Mouse (Mus musculus): ENCODE measurements around the gene Rock2. TPM values are rescaled to one million over a fixed set of nuclear protein-coding genes. Genes with fewer than 3 reads are reported as not detected.

Gene Rock2
- total RNA-seq, 2 experiments from 2014 or later = 75.7 to 78.2 TPM

DNA sequence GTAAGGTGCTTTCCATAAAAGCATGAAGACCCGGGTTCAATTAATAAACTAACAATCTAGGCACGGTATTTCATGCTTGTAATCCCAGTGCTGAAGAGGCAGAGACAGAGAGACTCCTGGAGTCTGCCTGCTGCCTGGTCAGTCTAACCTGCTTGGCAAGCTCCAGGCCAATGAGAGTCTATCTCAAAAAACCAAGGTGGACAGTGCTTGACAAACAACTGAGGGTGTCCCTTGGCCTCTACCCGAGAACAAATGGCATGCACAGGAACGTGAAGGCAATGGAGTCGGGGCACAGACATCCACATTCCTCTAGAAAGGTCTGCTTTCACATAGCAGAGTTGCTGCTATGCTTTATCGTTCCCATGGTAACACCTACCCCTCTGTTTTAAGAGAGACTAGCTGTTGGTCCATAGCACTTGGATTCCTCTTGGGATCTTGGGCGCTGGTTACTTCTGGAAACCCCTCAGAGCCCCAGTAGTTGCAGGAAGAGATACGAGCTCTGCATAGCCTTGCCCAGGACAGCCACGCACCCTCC lies 24.8 kb upstream of the Rock2 start:
- intact Hi-C loops (cut with DNase I) = no loop called here
- DNase-seq = no peak

DNA sequence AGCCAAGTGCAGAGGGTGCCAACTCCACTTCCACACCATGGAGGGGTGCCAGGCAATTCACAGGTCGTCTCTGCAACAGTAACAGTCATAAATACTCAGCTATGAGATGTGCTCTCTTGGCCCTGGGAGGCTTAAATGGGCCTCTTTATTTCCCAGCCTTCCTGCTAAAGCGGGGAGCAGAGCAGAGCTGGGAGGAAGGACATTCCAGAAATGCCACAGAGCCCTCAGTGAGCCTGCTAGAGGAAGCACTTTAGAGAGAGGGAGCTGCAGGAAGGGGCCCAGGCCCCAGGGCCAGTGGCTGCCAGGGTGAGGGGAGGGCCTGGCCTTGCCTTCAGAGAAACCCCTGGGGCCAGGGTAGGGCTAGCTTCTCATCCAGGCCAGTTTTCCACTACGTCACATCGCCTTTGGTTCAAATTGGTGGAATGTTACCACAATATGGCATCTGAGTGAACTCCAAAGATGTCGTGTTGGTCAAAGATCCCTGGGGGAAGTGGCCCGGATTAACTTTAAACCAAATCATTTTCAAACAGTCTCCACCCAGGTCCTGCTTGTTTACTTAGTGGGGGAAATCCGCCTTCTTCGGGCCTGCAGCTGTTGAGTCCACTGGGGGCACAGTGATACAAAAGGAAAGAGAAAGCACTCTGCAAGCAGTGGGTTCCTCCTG lies 24.2 kb upstream of the Rock2 start:
- DNase-seq = peak; percentile 48 to 59
- intact Hi-C loops (cut with DNase I) = no loop called here

DNA sequence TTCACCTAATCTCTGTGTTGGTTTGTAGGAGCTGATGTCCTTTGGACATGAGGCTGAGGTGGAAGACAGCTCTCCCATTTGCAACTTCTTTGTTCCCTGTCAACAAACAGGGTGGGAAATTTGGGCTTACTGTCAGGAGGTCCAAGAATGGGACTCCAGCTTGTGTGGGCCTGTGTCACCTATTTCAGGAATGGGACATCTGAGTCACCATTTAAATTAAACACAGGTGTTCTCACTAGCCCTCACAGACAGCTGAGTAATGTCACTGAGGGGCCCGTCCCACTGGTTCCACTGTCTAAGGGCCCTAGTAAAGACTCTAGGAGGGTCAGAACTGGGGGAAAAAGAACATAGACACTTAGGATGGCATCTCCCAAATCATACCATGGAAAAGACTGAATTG lies 22.7 kb upstream of the Rock2 start:
- DNase-seq = no peak
- intact Hi-C loops (cut with DNase I) = no loop called here

DNA sequence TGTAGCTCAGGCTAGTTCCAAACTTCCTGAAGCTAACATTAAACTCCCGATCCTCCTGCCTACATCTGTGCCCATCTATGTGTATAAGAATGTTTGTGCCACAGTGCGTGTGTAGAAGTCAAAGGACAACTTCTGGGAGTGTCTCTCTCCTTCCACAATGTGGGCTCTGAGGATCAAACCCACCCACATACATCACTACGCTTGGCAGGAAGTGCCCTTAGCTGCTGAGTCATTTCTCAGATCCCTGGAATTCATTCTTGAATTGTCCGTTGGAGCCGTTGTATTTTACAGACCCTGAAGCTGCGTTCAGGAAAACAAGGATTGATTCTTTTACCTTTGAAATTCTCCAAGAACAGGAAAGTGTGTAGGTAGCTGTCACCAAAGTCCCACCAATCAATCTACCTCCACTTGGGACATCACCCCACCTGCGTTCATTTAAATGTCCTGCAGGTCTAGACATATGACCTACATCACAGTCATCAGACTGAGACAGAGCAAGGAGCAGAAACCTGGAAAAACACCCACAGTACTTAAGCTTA lies 21.7 kb upstream of the Rock2 start:
- no peak for DNase-seq
- intact Hi-C loops (cut with DNase I) = no loop called here

DNA sequence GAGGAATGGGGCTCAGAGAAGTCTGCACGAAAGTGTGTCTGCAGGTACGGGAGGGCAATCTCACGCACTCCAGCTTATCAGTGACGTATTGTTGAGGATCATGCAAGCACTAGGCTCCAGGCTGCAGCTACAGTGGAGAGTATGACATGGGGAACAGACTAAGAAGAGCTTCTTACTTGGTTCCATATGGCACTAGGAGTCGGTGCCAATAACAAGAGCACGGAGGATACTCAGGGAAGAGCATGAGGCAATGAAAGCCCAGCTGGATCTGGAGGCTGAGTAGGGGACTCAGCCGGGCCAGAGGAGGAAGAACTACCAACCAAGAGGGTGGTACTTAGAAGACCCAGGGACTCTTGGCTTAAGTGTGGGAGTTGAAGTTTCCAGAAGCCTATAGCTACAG lies 21.1 kb upstream of the Rock2 start:
- intact Hi-C loops (cut with DNase I) = no loop called here
- no peak for DNase-seq

DNA sequence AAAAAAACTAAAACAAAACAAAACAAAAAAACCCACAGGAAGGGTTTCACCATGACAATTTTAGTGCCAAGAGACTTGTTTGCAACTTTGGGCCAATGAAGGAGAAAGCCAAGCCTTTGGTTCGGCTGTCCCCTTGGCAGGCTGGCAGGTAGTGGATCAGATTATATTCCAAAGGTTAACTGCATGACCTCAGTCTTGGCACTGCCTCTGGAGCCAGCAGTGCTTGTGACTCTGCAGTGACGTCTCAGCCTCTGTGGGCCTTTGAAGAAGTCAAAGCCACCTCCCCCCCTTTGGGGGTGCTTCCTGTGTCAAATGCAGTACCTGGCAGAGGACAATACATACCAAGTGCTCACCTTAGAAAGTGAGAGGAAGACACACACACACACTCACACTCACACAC lies 20.6 kb upstream of the Rock2 start:
- intact Hi-C loops (cut with DNase I) = no loop called here
- DNase-seq = peak; percentile 49 to 64

DNA sequence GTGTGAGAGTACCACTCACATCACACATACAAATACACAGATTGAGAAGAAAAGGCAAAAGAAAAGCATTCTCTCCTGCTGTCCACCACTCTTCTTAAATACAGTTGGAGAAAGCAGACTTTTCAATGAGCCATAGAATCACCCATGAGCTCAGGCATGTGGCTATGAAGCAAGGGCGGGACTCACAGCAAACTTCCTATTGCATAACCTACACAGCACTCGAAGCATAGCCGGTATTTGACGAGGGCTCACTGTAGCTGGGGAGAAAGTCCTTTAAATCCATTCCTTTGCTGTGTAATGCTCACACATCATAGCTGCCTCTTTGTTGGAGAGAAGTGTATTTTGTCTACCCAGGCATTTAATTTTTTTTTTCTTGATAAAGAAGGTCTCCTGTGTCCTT lies 19.4 kb upstream of the Rock2 start:
- no peak for DNase-seq
- intact Hi-C loops (cut with DNase I) = no loop called here

DNA sequence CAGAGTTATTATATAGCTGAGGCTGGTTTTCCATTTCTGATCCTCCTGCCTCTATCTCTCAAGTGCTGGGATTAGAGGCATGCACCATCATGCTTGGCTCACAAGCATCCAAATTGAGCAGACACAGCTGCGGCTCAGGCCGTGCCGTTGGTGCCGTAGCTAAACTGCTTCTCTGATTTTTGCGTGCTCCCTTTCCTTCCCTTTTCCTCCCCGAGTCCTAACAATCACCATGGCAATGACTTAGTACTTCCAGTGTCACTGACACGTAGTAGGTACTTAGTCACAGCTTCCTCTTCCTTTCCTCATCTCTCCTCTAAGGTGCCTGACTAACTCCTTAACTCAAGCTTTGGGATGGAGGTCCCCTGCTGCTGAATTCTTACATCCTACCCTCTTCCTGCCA lies 19.0 kb upstream of the Rock2 start:
- DNase-seq = no peak
- intact Hi-C loops (cut with DNase I) = no loop called here

DNA sequence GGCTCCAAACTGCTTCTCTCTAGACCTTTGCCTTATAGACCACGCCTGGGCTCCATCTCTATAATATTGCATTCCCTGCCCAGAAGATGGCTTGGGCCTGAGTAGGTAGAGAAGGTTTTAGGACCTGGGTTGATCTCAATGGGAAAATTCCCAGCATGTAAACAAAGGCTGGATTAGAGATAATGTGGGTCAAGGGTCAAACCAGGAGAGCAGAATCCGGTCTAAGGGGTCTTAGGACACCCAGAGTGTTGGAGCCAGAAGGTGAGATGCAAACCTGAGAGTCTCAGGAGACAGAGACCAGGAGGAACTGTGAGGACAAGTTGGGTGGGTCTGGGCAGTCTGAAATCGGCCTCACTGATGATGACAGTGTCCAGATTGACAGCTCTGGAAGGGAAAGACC lies 18.0 kb upstream of the Rock2 start:
- intact Hi-C loops (cut with DNase I) = no loop called here
- no peak for DNase-seq

DNA sequence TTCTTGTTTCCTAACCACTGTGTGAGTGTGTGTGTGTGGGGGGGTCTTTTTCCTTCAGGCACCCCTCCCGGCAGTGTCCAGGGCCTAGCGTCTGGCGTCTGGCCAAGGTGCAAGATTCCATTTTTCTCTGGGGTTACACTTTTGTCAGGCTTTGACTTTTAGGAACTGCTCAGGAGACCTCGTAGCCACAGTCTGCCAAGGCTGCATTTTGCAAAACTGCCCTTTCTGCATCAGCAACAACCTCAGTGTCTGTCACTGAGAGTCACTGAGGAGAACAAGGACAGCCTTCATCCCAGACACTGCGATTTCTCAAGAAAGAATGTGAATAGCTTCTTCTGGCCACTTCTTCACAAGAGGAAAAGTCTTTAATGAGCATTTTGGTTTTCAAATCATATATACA lies 17.6 kb upstream of the Rock2 start:
- intact Hi-C loops (cut with DNase I) = no loop called here
- DNase-seq = no peak

DNA sequence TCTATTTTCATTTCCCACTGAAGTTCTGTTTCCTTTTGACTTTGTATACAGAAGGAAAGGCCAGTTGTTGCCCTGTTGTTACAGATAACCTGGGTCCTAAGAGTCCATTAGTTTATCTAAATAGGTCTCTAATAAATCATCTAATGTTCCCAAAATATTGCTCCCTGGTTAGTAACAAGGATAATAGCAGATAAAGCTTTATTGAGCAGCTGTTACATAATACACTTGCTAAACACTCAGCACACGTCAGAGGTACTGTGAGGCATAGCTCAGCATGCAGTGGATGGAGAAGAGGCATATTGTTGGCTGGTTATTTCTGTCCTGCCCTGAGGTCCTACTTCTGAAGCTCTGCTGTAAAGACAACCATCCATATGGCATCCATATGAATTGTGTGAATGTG lies 17.0 kb upstream of the Rock2 start:
- DNase-seq = no peak
- intact Hi-C loops (cut with DNase I) = no loop called here

DNA sequence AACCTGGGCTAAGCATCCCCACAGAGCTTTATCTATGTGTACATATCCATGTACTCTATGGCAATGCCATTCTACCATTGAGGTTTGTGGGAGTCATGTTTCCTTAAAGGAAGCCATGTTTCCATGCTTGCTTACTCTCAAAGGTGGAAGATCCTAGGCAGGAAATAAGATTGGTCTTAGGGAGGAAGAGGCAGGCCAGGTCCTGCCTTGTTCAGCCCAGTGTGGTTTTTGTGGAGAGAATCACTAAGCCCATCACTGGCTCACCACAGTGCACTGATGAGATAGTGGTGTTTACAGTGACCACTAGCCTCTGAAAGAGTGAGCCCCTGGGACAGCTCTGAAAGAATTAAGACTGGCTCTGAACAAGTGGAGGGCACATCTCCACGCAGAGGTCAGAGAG lies 15.3 kb upstream of the Rock2 start:
- no peak for DNase-seq
- intact Hi-C loops (cut with DNase I) = no loop called here

DNA sequence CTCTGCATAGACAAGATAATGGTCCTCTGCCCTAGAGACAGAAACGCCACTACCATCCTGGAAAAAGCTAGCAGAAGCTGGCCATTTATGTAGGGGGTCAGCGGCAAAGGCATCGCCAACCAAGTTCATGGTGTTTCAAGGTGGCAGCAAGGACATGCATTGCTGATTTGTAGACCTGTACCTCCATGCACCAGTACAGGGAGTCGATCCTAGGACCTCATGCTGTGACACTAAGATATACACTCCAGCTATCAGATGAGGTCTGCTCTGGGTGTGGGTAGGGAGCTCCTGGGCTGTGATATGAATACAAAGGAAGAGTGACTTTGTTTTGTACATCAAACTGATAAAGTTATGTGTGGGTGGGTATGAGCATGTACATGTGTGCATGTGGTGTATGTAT lies 14.6 kb upstream of the Rock2 start:
- intact Hi-C loops (cut with DNase I) = no loop called here
- no peak for DNase-seq

DNA sequence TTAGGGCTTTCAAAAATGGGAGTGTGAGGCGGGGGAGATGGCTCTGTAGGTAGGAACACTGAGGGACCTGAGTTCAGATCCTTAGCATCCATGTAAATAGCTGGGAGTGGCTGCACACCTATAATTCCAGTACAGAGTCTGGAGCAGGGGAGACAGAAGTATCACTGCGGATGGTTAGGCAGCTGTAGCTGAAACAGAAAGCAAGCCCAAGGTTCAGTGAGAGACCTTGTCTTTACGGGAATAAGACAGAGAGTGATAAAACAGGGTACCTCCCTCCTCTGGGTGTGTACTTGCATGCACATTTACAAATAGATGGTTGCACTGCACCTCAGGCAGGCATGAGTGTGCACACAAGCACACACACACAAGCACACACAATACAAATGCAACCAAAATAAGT lies 12.3 kb upstream of the Rock2 start:
- no peak for DNase-seq
- intact Hi-C loops (cut with DNase I) = no loop called here

DNA sequence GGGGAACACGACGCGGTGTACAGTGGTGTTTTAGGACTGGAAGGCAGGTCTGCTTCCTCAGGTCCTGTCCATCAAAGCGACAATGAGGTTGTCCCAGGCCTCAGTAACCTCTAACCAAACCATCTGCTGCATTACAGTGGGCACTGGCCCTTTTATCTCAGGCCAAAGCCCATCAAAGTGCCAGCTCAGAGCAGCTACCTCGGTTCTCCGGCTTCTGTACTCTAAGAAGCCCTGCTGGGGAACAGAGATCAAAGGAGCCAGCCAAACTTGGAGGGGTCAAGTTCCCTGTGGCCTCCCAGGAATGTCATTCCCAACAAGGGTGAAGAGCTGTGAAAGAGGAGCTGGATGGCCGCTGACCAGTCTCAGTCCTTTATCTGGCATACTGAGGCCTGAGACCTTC lies 11.6 kb upstream of the Rock2 start:
- intact Hi-C loops (cut with DNase I) = no loop called here
- DNase-seq = peak; percentile 31 to 42

DNA sequence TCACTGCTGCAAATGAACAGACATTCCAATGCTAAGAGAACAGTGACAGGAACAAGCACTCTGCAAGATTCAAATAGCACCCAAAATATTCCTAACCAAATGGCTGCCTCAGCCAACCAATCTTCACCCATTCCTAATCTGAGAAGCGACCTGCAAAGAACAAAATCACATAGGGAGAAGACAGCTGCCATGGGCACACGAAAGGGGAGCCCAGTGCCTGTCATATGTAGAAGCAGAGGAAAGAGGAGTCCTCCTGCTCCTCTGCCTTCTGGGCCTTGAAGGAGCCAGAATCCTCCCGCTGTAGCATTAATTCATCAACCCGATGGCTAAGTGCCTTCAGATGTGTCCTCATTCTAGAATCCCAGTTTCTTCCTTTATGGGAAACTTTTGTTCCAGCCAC lies 10.2 kb upstream of the Rock2 start:
- intact Hi-C loops (cut with DNase I) = no loop called here
- no peak for DNase-seq

DNA sequence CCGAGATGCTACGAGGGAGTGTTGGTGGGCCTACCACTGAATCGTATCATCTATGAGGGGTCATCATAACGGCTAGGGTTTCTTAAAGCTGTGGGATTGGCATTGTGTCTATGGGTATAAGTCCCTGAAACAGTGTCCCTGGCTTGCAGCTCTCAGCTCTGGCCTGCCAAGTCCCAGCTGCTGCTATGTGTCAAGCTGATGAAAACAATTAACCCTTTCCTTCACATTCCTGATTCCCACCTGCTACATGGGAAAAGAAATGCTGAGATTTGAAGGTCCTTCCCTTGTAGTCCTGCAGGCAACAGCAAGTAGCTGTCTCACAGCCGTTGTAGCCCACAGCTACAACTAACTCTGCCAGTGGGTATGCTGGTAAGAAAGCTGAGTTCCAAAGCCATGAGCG lies 8.3 kb upstream of the Rock2 start:
- intact Hi-C loops (cut with DNase I) = no loop called here
- DNase-seq = no peak

DNA sequence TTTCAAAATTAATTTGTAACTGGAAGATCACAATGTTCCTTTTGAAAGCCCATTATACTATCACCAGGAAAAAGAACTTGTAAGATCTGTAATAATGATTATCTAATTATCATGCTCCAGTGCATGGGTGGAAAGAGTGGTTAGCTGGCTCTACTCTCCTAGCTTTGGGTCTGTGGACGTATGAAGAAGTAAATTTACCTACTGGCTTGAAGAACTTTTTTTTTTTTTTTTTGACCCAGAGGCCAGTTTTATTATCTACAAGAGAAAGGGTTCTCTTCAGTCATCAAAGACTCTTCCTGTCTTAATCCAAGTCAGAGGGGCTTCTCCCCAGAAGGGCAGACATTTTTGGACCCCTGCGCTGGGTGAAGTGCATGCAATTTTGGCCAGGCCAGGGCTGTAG lies 1.7 kb upstream of the Rock2 start:
- intact Hi-C loops (cut with DNase I) = loop anchor here (5.0 kb wide), 1 partner anchor 41 kb away; no protein-coding TSS in a partner anchor
- DNase-seq = no peak

DNA sequence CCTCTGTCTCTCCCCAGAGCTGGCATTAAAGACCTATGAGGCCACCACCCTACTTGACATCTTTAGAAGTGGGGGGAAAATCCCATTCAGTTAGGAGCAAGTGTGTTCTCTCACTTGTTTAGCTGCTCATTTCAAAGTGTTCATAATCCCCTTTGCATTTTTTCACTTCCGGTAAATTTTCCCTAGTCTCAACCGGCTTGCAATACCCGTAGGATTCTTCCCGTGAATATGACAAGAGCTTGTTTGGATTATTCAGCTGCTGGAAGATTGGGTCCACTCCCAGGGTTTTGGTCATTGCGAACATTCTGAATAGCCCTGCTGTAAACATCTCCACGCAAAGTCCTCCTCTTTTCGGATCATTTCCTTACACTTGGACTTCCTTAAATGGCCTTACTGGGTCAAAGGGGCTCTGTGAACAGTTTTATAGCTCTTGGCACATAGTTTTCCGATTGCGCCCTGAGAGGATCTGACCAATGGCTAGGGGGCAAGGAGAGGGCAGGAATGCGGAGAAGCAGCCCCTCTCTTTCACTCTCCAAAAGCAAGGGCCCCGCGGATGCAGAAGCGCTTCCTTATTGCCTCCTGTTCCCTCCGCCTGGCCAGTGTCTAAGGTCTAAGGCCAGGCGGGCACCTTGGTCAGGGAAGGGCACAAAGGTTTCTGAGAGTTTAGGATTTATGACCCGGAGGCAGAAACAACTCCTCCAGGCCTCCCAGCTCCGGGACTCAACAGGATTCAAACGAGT lies 869 bp upstream of the Rock2 start:
- intact Hi-C loops (cut with DNase I) = loop anchor here (5.0 kb wide), 1 partner anchor 42 kb away; no protein-coding TSS in a partner anchor

DNA sequence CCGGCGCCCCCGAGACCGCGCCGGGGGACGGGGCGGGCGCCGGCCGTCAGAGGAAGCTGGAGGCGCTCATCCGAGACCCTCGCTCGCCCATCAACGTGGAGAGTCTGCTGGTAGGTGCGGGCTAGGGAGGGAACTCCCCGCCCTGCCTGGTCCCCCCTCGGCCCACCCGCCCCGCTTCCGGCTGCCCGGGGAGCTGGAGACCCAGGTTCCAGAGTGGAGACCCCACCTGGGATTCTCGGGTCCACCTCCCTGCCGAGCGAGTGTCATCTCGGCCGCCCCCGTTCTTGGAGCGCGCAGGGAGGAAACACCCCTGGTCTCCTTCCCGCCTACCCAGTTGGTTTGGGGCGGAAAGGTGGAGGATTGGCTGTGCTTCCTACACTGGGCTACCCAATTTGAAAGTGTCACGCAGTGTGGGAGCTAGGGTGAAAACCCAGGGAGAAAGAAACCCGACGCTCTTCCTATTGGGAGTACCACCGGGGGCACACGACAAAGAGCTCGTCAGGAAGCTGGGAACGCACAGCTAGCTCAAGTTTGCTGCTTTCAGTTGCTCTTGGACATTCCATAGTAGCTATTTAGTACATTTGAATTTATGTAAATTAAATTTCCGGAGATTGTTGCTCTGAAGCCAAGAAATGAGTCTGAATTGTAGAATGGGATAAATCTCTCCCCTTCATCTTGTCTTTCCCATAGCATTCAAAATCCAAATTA lies 680 bp downstream of the Rock2 start:
- intact Hi-C loops (cut with DNase I) = no loop called here

More for the DNA sequence above, 869 bp upstream of the Rock2 start:
- no peak for DNase-seq

DNA sequence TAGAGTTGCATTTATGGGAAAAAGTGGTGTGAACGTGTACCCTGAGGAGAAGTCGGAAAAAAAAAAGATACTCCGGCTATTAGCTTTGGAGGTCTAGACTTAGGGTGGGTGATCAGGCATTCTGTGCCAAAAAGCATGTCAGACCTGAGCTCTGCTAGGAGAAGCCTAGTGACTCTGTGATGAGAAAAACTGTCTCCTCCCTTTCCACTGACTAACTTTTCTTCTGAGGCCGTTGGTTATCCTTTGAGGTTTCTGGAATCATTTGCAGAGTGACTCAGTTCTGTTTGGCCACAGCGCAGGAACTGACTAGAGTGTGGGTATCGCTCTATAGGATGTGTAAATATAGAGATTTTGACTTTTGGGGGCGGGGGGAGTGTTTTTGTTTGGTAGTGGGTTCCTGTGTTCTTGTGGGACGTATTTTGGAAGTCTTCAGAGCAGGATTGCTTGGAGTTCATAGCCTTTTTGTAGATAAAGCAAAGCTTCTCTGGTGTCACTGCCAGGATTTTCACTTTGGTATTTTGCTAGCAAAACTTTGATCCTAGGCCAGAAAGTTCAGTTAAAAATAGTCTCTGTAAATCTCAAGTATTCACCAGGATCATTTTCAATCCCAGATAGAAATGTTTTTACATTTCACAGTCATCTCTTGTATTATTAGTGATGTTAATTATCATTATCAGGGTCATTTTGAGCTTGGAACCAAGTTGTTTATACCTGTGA lies 1.5 kb downstream of the Rock2 start:
- no peak for DNase-seq
- intact Hi-C loops (cut with DNase I) = no loop called here

More for the DNA sequence above, 680 bp downstream of the Rock2 start:
- no peak for DNase-seq

All from gastrocnemius, postnatal 36 days (tissue).